Mouse (Mus musculus) lung, postnatal 10 days (tissue): Measurements from ENCODE around the gene Olfr152.

Experiments used
- DNase-seq: peaks from one replicate; pipeline ENCODE4 v3.0.0; 2021

The Olfr152 gene

DNA sequence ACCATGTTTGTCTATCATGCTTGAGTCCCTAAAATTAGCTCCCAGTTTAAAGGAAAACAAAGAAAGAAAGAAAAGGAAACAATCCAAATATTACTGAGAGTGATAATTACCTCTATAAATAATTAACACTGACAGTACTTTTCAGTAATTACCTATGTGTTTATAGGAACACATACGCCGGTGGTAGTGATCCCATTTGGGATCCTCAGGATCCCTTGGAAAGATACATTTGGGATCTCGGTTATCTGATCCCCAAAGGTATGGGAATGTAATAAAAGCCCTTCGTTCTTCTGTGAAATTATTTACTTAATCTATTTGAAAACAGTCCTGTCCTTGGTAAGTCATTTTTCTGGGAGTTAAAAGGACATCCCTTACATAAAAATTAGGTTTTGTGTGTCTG is at the start of gene Olfr152:
Gene Olfr152, plus strand, starts transcription at position 301 of the 400 bp plus-strand sequence.
- no peak for DNase-seq

DNA sequence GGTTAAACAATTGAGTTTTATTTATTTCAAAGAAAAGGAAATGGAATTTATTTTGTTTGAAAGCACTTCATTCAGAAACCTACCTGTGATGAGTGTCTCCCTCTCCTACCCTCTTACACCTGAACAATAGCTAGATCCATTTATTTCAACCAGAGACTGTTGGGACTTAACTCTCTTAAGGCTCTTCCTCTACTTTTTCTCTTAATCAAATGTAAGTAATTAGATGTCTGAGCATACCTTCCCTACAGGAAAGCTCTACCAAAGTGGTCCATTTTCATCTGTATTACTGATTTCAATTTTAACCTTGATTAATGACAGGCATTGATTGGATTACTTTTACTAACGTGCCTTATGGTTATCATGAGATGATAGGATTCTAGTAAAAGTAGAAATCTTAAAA is 39.4 kb upstream of the Olfr152 start, which contains the start of gene Olfr1138:
Gene Olfr1138, minus strand, starts transcription at position 101 of the 400 bp plus-strand sequence.
- no peak for DNase-seq

DNA sequence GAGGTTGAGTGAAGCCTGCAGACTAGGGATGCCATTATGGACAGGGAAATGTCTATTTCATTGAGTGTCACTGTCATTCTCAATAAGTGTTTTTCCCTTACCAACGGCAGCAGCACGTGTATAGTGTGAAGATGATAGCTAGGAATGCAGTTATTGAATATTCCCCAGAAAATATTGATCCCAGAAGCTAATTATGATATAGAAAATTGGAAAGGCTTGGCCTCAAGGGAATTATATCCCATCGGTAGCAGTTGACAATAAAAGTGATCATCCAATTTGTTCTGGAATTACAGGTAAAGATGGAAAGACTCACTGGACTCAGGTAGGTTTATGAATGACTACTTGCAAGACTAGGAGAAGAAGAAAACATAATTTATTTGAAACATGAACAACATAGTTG is 35.8 kb upstream of the Olfr152 start, which contains the start of gene Olfr1140:
Gene Olfr1140, plus strand, starts transcription at position 301 of the 400 bp plus-strand sequence.
- no peak for DNase-seq

DNA sequence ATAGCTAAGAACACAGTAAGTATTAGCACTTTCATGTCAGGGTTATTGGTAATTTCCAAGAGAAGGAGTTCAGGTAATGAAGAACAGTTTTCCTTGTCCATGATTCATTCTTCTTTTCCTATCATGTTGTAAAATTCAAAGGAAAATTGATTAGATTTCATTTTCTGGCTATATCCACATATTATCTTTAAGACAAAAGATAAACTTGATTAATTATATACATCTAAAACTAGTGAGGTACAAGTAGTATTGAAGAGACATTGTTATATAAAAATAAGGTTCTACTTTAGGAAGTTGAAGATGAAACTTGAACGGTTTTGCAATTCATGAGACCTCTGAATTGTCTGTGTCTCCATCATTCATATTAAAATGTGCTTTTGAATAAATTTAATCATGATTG is 25.4 kb upstream of the Olfr152 start, which contains the start of gene Olfr1141:
Gene Olfr1141, minus strand, starts transcription at position 101 of the 400 bp plus-strand sequence.
- no peak for DNase-seq

DNA sequence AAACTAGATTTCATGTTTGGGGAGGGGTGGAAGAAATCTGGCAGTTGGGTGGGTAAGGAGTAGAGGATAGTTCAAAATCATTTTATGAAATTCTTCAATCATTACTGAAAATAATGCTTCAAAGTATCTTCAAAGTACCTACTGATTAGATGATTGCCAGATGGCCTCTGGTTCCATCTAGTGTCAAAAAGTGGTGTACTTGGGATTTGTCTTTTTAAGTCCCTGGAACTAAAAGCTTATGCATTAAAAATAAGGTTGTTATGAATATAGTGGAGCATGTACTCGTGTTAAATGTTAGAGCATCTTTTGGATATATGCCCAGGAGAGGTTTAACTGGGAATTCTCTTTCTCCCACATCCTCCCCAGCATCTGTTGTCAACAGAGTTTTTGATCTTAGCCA is 3.1 kb upstream of the Olfr152 start:
- DNase-seq: no peak

DNA sequence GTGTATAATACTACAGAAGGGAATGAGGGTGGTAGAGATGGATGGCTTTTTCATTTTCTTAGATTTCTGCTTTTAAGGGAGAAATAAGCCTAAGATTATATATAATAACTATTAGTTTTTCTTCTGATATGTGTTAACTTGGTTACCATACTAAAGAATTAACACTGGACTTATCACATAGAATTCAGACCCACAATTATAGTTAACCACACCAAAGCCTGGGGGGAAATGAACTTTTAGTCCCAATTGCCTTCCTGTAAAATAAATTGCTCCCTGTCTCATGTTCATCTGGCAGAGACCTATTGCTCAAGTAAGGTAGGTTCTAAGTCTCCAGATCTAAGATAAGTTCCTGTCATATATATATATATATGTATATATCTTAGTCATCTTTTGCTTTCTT is 21.0 kb downstream of the Olfr152 start, which contains the start of gene Olfr1143:
Gene Olfr1143, plus strand, starts transcription at position 301 of the 400 bp plus-strand sequence.
- no peak for DNase-seq

DNA sequence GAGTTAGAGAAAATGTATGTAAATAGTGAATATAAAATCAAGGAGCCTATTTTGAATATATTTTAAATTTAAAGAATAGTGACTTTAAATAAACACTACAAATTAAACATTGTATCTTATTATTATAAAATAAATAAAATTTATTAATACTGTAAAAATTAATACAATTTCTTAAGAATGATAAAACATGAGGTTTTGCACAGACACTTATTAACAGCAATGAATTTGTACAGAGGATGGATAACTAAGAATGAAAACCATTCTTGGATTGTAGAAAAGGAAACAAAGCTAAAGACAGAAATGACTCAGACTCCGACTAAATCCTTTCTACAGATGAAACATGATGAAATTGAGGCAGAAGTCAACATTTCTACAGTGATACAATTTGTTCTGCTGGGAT is 30.2 kb downstream of the Olfr152 start, which contains the start of gene Olfr1145:
Gene Olfr1145, plus strand, starts transcription at position 301 of the 400 bp plus-strand sequence.
- DNase-seq: no peak

DNA sequence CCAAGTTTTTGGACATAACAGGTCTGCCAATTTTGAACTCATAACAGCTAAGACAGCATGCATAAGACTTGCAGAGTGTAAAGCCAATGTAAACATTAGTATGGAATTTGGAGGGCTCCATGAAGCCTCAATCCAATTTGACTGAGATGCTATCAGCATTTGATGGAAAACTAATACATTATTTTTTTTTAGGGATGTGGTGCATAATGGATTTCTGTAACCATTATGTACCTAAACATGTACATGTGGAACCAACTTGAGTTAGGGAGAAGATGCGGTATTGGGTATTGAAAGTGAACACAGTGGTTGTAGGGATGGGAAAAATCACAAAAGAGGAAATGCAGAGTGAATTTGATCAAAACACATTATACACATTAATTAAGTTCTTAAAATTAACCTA is 51.0 kb downstream of the Olfr152 start, which contains the start of gene Olfr1148:
Gene Olfr1148, plus strand, starts transcription at position 301 of the 400 bp plus-strand sequence.
- no peak for DNase-seq
